Mouse (Mus musculus) lung, postnatal 0 days (tissue): ENCODE data around the gene Gipc3.

ENCODE experiments used
- CTCF ChIP-seq: IDR thresholded peaks from 2 replicates; pipeline ENCODE4 v1.5.1; 2016; ENCODE audit warnings: antibody characterized with exemption, mild to moderate bottlenecking
- EP300 ChIP-seq: IDR thresholded peaks from 2 replicates; pipeline ENCODE4 v1.6.1; 2016; ENCODE audit warnings: antibody characterized with exemption, mild to moderate bottlenecking, control low read depth

- TF ChIP-seq CTCF (peak; percentile 18; the same call in 1 of the 2 replicates), EP300 (peak; percentile 86)
Observed at GRCm38 (mm10) chr10:81383802-81384604, 40.9 kb upstream of the Gipc3 start, which contains the start of the genes Dohh and Gm48551.
